Mouse (Mus musculus) heart, postnatal 0 days (tissue): Measurements from ENCODE around the gene Gm17268.

Source experiments
- CTCF ChIP-seq: IDR thresholded peaks from 2 replicates; pipeline ENCODE4 v1.5.1; 2016; ENCODE audit warnings: antibody characterized with exemption, control low read depth, low read depth
- EP300 ChIP-seq: IDR thresholded peaks from 2 replicates; pipeline ENCODE4 v1.6.1; 2016; ENCODE audit warnings: antibody characterized with exemption, low read depth

DNA sequence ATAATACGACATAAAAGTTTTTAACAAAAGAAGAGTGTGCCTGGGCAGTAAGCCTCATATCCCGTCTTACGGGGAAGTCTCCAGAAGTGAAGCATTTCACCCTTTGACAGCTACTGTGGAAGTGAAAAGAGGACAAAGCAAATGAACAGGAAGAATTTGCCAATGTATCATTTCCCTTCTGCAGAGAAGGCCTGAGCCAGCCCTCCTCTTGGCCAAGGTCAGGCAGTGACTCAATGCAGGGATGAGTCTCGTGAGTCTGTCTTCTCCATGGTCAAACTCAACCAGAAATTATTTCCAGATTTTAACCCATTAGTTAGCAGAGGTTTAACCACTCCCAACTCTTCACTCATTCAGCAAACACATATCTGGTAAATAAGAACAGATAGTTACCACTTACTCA lies 14.6 kb downstream of the Gm17268 start:
- TF ChIP-seq CTCF: no peak
- TF ChIP-seq EP300: no peak
